Mouse (Mus musculus) adrenal gland, postnatal 25 days (tissue): ENCODE measurements around the gene Zpbp. TPM values are rescaled to one million over a fixed set of nuclear protein-coding genes. Genes with fewer than 3 reads are reported as not detected.

Source experiments
- total RNA-seq: library from RNA; stranded (reverse); gene quantifications from 2 replicates; pipeline ENCODE4 v1.2.3, GENCODE M21; 2021

The Zpbp gene
- total RNA-seq, 1 experiment from 2014 or later: 0.61 TPM

Other genes with a start within 250 kb of the Zpbp start
- 1.5 TPM in 1 of 2 replicates, not detected in the other for gene Spata48, start 314 bp downstream of the Zpbp start, total RNA-seq
- not detected in 2 replicates for gene 4930512M02Rik, start 165.4 kb upstream of the Zpbp start, total RNA-seq
- gene Ikzf1, start 222.6 kb upstream of the Zpbp start, total RNA-seq: 0.71 and 0.97 TPM in 2 replicates